Mouse (Mus musculus): ENCODE data around the gene Trmt112.
A peak's percentile ranks its signal among the peaks of the same experiment; 100 is the strongest.

The Trmt112 gene

DNA sequence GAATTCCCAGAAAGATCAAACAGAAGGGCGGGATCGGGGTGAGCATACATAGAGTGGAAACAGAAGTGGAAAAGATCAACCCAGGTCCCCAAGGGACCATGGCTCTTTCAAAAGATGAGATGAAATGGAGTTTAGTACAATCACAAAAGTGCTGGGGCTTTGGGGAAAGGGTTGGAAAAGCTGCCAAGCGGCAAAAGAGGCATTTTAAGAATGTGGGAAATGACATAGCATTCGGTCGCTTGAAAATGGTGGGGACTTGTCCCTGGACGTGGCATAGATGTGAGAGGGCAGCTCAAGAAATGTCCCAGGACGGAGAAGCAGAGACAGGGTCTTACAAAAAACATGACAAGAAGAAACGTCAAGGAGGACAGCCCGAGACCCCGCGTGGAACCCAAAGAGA lies 477 bp upstream of the Trmt112 start:
- DNase-seq (ENCODE audit: low read depth, low spot score), result peak; percentile 29

GRCm38 (mm10) chr19:6910306-6910705 lies 808 bp downstream of the Trmt112 start:
- DNase-seq (ENCODE audit: low read depth, low spot score), result peak; percentile 73

GRCm38 (mm10) chr19:6911101-6912074 lies 1.9 kb downstream of the Trmt112 start:
- DNase-seq (ENCODE audit: low read depth, low spot score), result no peak

DNA sequence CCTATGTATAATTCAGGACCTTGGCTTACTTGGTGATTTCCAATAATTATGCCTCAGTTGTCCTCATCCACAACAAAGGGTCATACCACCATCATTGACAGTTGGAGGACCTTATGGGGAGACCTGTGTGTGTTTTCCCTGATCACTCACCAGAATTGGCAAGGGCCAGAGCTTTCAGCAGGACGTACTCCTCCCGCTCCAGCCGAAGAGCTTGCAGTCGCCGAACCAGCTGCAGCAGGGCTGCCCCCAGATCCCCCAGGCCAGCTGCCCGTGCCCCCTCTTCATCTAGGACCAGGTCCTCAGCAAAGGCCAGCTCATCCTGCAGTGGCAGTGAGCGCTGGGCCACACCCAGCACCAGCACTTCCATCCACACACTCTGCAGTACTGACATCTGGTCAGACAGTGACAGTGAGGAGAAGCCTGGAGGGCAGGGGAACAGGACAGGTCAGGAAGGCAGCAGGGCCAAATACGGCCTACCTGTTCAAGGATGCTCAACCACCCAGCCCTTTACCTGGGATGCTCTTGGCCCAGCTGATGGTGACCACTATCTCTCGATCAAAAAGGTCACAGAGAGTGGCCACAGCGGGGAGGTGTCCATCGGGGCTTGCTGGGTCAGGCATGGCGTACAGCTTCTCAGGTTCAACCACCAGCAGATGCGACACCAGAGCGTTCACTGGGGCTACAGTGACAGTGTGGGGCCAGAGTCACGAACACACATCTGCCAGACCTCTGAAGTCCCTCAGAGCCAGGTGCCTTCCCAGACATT lies 2.9 kb downstream of the Trmt112 start:
- DNase-seq (ENCODE audit: low read depth, low spot score), result no peak

- DNase-seq (ENCODE audit: low read depth, low spot score), result no peak
Observed at GRCm38 (mm10) chr19:6913036-6913435, 3.5 kb downstream of the Trmt112 start.

DNA sequence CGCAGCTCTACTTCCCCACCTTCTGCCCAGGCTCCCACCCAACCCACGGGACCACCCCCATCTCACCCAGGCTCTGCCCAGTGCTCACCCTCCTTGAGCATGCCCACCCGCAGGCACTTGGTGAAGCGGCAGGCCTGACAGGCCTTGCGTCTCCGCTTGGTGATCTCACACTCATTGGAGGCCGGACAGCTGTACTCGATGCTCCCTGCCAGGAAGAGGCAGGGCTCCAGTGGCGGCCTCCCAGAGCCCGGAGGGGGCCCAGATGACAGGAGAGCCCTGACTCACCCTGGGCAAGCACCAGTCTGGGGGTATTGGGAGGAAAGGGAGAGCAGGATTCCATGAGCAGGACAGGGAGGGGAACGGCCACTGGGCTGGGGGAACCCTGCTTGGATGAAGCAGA lies 4.5 kb downstream of the Trmt112 start:
- no peak for DNase-seq (ENCODE audit: low read depth, low spot score)

- no peak for DNase-seq (ENCODE audit: low read depth, low spot score)
Observed at GRCm38 (mm10) chr19:6914540-6914939, 5.0 kb downstream of the Trmt112 start.

- DNase-seq (ENCODE audit: low read depth, low spot score), result no peak
Observed at GRCm38 (mm10) chr19:6915276-6915675, 5.8 kb downstream of the Trmt112 start.

DNA sequence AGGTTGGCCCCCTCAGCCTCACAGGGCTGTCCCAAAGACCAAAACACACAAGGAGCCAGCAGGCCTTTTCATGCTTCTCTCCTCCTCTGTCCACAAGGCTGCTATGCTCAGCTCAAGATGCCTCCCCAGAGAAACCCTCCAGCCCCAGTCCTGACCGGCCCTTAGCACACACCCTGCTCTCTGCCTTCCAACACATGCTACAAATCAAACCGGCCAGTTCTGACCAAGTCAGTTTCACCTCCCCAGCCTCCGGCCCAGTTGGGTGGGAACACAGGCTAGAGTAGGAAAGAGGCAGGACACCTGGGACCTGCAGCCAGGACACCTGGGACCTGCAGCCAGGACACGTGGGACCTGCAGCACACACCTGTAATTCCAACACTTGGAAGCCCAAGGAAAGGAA lies 7.0 kb downstream of the Trmt112 start:
- no peak for DNase-seq (ENCODE audit: low read depth, low spot score)

GRCm38 (mm10) chr19:6918321-6918720 lies 8.8 kb downstream of the Trmt112 start:
- DNase-seq (ENCODE audit: low read depth, low spot score), result no peak

DNA sequence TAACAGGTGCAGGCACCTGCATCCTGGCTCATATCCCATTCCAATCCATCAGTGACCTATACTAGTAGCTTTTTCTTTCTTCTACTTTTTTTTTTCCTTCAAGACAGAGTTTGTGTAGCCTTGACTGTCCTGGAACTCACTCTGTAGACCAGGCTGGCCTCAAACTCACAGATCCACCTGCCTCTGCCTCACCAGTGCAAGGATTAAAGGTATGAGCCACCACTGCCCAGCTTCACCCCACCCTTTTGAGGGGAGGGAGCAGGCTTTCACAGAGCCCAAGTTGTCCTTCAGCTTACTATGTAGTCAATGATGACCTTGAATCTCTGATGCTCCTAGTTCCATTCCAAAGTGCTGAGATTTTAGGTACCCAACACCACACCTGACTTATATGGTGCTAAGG lies 9.9 kb downstream of the Trmt112 start:
- DNase-seq (ENCODE audit: low read depth, low spot score), result no peak

GRCm38 (mm10) chr19:6919876-6920740 lies 10.6 kb downstream of the Trmt112 start:
- peak; percentile 49 for DNase-seq (ENCODE audit: low read depth, low spot score)

GRCm38 (mm10) chr19:6920741-6921636 lies 11.5 kb downstream of the Trmt112 start:
- DNase-seq (ENCODE audit: low read depth, low spot score), result peak; percentile 87

- DNase-seq (ENCODE audit: low read depth, low spot score), result peak; percentile 100
Observed at GRCm38 (mm10) chr19:6921647-6922567, 12.4 kb downstream of the Trmt112 start, which contains the start of gene Esrra. TSS of gene Esrra (minus strand) at chr19:6921813.

GRCm38 (mm10) chr19:6922901-6923735 lies 13.6 kb downstream of the Trmt112 start:
- DNase-seq (ENCODE audit: low read depth, low spot score), result no peak

DNA sequence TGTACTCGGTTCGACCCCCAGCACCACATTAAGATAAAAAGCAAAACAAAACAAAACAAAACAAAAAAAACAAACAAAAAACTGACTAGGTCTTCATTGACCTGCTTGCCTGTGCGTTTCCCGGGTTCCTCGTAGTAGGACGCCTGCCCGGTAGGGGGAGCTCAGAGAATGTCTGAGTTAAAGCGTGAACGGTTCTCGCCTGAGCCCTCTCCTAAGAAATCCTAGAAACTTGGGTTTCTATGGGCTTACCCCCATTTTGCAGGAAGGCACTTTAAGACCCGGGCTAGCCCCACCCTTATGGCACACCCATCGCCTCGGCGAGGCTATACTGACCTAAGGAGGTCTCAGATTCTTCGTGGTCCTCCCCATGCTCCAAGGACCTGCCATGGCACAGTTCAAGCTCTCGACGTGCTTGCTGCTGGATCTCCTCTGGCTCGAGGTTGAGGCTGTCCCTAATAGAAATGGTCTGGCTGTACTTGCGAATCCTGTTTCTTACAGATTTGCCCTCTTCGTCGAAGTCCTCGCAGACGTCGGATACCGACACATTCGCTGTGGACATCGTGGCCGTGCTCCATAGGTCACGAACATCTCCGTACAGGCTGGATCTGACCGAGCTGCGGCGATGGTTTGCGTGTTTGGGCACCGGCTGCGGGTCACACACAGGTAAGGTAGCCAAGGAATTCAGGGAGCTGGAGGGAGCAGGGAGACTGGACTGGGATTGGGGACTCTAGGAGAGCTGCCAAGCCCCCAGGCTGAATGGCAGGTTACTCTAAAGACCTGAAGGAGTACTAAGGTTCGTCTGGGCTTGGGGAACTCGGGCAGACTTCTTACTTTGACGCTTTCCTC lies 15.2 kb downstream of the Trmt112 start:
- peak; percentile 84 for DNase-seq (ENCODE audit: low read depth, low spot score)

DNA sequence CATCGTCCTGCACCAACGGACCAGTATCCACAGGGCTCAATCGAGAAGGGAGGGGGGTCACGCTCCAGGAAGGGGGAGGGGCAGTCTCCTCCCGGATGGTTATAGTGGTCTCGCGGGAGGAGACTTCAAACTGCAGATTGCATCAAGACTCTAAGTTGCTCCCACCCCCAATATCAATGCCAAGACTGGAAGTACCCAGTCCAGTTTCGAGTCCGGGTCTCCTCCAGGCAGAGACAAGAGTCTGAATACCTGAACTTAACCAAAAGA lies 15.7 kb downstream of the Trmt112 start, which contains the start of gene Catsperz:
Catsperz (minus strand) TSS at position 74 of the 267 bp plus-strand sequence.
- DNase-seq (ENCODE audit: low read depth, low spot score), result peak; percentile 62

Measured in R1 (cell line).